Mouse (Mus musculus): ENCODE measurements at regions not wholly inside any gene's neighbourhood (a gene's known extent, or its start where the extent isn't known, plus 50 kb on each side); places are given as distances from the start of the nearest gene placed in this dataset.

DNA sequence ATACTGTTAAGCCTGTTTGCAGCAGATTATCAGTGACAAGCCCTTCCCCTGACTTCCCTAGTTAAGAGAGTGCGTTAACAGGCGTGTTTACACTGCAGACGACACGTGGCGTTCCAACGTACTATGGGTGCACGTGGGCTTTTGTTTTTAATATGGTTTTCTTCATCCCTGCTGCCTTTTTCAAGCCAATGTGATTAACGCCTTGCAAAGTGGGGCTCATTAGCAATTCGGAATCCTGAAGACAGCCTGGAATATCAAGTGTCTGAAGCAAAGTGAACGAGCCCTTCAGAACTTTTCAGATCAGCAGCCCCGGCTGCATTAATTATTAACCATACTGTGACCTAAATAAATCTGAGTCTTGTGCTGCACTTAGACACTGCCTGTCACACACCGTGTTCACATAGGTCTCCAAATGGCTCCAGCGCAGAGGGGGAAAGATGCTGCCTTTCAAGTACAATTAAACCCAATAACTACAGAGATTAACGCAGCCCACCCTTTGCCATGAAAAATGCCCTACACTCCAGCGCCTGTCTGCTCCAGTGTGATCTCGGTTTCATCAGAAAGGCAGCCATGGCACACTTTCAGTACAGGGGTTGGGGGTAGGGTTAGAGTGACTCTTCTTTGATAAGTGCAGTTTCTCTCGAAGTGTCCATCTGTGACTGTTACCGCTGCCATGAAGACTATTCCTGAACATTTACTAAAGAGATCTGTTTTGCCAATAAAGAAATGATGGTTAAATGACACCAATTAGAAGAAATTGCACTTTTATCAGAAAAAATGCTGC is 140.7 kb upstream of the Tcerg1l start:
- Histone ChIP-seq H3K4me1 (no peaks in the 10 kb centered on the region), H3K36me3 (no peaks in the 10 kb centered on the region), H3K9ac (no peak overlapping the region), H3K4me2 (peak overlapping the region; percentile 39), H3K27me3 (replicated peaks) (no peaks in the 10 kb centered on the region), H3K4me3 (replicated peaks) (peak overlapping the region; percentile 15; the same call in 1 of the 2 replicates), H3K27ac (no peak overlapping the region), H3K9me3 (no peaks in the 10 kb centered on the region)
- 37% methylated on average over 18 of the region's 18 CpGs for WGBS
- peak; percentile 53; the same call in 1 of the 2 replicates for ATAC-seq (ENCODE audit: insufficient read depth, low FRiP score, low read depth)

DNA sequence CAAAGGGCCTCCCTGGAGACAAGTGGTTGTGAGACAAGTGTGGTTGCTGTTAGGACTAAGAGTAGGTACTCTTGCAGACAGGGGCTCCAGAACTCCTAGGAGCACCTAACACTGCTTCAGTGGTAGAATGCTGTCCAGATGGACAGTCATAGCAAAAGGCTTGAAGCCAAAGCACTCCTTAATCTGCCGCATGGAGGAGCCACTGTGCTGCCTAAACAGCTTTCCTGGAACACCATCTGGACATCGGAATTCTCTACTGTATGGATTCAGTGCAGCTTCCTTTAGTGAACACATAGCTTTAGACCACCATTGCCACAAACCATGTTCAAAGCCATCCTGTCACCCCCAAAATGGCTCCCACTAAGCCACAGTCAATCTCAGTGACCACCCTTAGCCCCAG is 128.6 kb upstream of the Tcerg1l start:
- Histone ChIP-seq H3K4me2 (no peak overlapping the region), H3K4me1 (no peaks in the 10 kb centered on the region), H3K36me3 (no peaks in the 10 kb centered on the region), H3K9me3 (no peaks in the 10 kb centered on the region), H3K4me3 (replicated peaks) (no peak overlapping the region), H3K27me3 (replicated peaks) (no peaks in the 10 kb centered on the region), H3K27ac (no peak overlapping the region), H3K9ac (no peak overlapping the region)
- 90% methylated on average over 2 of the region's 2 CpGs for WGBS
- no peak for ATAC-seq (ENCODE audit: insufficient read depth, low FRiP score, low read depth)

DNA sequence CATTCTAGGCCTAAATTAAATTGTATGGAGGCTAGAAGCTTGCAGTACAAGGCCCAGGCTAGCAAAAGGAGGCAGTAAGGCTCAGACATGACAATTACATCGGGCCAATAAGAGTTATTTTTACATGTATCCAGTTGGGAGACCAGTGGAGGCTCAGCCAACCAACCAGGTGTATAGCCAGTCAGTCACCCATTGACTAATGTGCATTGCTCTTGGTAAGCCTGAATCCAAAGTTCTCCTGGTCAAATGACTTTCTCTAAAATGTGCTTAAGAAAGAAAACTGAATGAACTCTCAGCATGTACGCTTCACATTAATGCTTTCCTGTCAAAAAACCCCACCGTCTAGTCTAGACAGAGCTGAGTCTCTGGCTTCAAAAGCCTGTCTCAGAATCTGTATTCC is 127.4 kb upstream of the Tcerg1l start:
- no peaks in the 10 kb centered on the region for H3K36me3 ChIP-seq
- ATAC-seq (ENCODE audit: insufficient read depth, low FRiP score, low read depth), result no peak
- H3K9me3 ChIP-seq, result no peaks in the 10 kb centered on the region
- no peak overlapping the region for H3K4me2 ChIP-seq
- no peak overlapping the region for H3K27ac ChIP-seq
- WGBS, result 86% methylated on average over 3 of the region's 3 CpGs
- no peak overlapping the region for H3K4me3 ChIP-seq (replicated peaks)
- H3K9ac ChIP-seq, result no peak overlapping the region
- H3K27me3 ChIP-seq (replicated peaks), result no peaks in the 10 kb centered on the region
- H3K4me1 ChIP-seq, result no peaks in the 10 kb centered on the region

DNA sequence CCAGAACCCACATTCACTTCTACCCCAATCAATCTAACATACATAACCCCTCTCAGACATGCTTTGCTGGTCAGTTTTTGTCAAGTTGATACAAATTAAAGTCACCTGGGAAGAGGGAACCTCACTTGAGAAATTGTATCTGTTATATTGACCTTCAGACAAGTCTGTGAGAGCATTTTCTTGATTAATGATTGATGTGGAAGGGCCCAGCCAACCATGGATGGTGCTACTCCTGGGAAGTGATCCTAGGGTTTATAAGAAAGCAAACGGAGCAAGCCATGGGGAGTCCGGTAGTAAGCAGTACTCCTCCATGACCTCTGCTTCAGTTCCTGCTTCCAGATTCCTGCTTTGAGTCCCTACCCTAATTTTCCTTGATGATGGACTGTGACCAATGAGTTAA is 116.6 kb upstream of the Tcerg1l start:
- no peaks in the 10 kb centered on the region for H3K9me3 ChIP-seq
- H3K4me2 ChIP-seq, result no peak overlapping the region
- H3K4me1 ChIP-seq, result no peaks in the 10 kb centered on the region
- no peaks in the 10 kb centered on the region for H3K36me3 ChIP-seq
- 79% methylated on average over 2 of the region's 2 CpGs for WGBS
- H3K9ac ChIP-seq, result no peak overlapping the region
- ATAC-seq (ENCODE audit: insufficient read depth, low FRiP score, low read depth), result no peak
- H3K4me3 ChIP-seq (replicated peaks), result no peak overlapping the region
- no peaks in the 10 kb centered on the region for H3K27me3 ChIP-seq (replicated peaks)
- H3K27ac ChIP-seq, result no peak overlapping the region

DNA sequence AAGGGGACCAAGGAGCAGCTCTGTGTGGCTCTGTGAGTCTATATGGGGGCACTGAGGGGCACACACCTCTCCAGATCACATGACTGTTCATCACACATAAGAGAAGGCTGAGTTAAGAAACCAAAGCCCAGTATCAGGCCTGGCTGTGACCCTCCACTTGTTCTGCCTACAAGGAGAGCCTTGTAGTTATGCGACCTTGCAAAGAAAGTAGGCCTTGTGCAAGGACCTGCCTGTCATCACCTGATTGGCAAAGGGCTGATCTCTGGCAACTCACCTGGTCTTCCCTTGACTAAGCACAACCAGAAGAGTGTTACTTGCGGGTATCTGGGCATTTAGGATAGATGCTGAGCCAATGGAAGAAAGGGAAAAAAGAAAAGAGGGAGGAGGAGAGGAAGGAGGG is 107.7 kb upstream of the Tcerg1l start:
- WGBS, result 70% methylated on average over 2 of the region's 2 CpGs
- ATAC-seq (ENCODE audit: insufficient read depth, low FRiP score, low read depth), result no peak
- Histone ChIP-seq H3K27ac (no peak overlapping the region), H3K9me3 (no peaks in the 10 kb centered on the region), H3K36me3 (no peaks in the 10 kb centered on the region), H3K4me3 (replicated peaks) (no peak overlapping the region), H3K27me3 (replicated peaks) (no peaks in the 10 kb centered on the region), H3K4me2 (no peak overlapping the region), H3K9ac (no peak overlapping the region), H3K4me1 (no peaks in the 10 kb centered on the region)

DNA sequence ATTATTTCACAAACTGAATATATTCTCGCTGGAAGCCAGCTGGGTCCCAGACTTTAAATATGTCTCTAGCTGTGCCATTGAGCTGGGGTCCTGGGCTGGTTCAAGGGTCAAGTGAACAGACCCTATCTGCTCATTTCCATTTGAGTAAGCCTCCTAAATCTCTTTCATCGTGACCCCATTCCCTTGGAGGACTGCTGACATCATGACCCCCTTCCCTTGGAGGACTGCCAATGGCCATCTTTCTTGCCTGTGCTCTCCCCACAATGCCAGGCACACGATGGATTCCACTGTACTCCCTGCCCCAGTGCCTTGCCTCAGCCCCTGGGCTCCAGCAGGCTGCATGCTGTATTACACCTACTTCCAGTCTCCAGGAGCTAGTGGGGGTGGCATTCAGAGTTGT is 106.5 kb upstream of the Tcerg1l start:
- Histone ChIP-seq H3K36me3 (no peaks in the 10 kb centered on the region), H3K4me2 (no peak overlapping the region), H3K4me3 (replicated peaks) (no peak overlapping the region), H3K27ac (no peak overlapping the region), H3K9ac (no peak overlapping the region), H3K27me3 (replicated peaks) (no peaks in the 10 kb centered on the region), H3K9me3 (no peaks in the 10 kb centered on the region), H3K4me1 (no peaks in the 10 kb centered on the region)
- WGBS, result 54% methylated on average over 3 of the region's 3 CpGs
- ATAC-seq (ENCODE audit: insufficient read depth, low FRiP score, low read depth), result no peak

DNA sequence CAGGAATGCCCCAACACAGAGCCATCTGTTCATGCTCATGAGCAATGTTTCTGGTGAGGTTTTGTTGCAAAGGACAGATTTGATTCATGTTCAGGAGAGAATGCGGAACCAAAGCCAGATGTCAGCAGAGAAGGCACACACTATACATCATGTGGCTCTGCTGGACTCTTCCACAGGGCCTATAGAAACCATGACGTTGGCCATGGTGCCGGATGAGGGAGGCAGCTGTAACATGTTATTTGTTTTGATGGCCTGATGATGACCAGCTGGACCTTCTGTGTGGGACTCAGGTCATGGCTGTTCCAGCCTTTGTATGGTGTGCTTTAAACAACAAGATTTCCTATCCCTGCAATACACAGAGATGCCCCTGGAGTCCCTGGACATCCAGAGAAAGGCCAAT is 105.5 kb upstream of the Tcerg1l start:
- Histone ChIP-seq H3K36me3 (no peaks in the 10 kb centered on the region), H3K4me1 (no peaks in the 10 kb centered on the region), H3K9me3 (no peaks in the 10 kb centered on the region), H3K4me3 (replicated peaks) (no peak overlapping the region), H3K9ac (no peak overlapping the region), H3K27ac (0 out of 2 replicates have a peak overlapping the region, but pooled peaks have one; percentile 2), H3K4me2 (no peak overlapping the region), H3K27me3 (replicated peaks) (no peaks in the 10 kb centered on the region)
- ATAC-seq (ENCODE audit: insufficient read depth, low FRiP score, low read depth), result 0 out of 2 replicates have a peak, but pooled peaks have one; percentile 35
- 49% methylated on average over 3 of the region's 3 CpGs for WGBS

DNA sequence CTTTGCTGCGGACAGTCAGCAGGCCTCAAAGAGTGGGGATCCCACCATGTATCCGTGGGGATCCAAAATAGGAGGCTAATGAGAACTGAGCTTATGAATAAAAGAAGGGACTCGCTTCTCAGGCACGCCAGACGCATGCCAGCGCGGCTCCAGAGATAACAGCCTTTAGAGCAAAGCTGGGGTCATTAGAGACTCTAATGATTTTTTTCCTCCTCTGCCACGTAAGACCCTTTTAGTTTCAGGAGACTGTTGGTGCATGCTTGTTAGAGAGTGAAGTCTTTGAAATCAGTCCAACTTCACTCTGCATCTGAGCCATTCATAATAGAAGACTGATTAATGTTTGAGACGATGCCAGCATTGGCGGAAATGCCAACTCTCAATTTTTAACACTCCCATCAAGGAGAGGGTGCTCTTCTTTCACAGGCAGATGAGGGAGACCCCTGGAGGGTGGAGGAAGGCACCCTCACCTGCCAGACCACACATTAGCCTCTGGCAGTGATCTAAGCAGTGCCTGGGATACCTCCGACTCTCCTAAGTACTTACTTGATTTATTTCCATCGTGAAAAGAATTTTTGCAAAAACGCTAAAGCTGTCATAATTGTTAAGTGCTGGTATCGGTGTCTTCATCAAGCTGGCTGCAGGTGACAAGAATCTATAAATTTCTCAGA is 104.0 kb upstream of the Tcerg1l start:
- Histone ChIP-seq H3K9me3 (no peaks in the 10 kb centered on the region), H3K36me3 (no peaks in the 10 kb centered on the region), H3K27me3 (replicated peaks) (no peaks in the 10 kb centered on the region), H3K9ac (no peak overlapping the region), H3K4me1 (no peaks in the 10 kb centered on the region), H3K4me3 (replicated peaks) (no peak overlapping the region), H3K4me2 (no peak overlapping the region), H3K27ac (no peak overlapping the region)
- WGBS, result 68% methylated on average over 14 of the region's 14 CpGs
- no peak for ATAC-seq (ENCODE audit: insufficient read depth, low FRiP score, low read depth)

DNA sequence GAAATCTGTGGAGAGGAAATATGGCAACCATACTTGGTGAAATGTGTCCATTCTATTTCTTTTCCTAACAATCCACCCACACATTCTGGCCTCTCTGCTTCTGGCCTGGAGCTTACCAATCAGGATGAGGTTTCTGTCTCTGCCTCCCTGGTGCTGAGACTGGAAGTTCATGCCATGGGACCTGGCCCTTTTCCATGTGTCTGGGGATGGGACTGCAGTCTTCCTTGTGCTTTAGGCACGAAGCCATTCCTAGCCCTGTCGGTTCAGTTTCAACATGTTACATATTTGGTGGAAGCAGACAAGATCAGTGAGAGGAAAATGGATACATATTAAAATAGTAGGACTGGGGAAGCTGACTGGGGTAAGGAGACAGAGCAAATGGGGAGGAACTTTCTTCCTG is 100.2 kb upstream of the Tcerg1l start:
- no peak for ATAC-seq (ENCODE audit: insufficient read depth, low FRiP score, low read depth)
- 58% methylated on average over 2 of the region's 2 CpGs for WGBS

DNA sequence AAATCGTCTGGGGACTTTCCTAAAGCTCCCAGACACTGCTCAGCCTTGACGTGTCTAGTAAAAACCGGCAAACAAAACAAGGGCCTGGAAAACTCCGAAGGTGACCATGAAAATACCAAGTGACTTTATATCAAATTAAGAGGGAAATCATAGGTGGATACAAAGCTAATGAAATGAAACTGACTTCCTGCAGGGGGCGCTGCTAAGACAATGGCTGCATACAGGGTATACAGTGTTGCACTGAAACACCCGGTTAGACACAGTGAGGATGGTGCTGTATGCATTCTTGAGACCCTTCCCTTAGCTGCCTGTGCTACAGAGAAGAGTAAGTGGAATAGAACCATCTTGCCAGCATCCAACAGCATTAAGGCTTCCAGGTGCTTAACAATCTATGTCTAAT is 99.7 kb upstream of the Tcerg1l start:
- ATAC-seq (ENCODE audit: insufficient read depth, low FRiP score, low read depth), result no peak
- no peak overlapping the region for H3K4me3 ChIP-seq (replicated peaks)
- 54% methylated on average over 6 of the region's 6 CpGs for WGBS

More for the DNA sequence above, 100.2 kb upstream of the Tcerg1l start:
- no peaks in the 10 kb centered on the region for H3K4me1 ChIP-seq
- no peak overlapping the region for H3K9ac ChIP-seq
- no peak overlapping the region for H3K27ac ChIP-seq
- no peak overlapping the region for H3K4me2 ChIP-seq
- no peak overlapping the region for H3K4me3 ChIP-seq (replicated peaks)
- no peaks in the 10 kb centered on the region for H3K9me3 ChIP-seq
- no peaks in the 10 kb centered on the region for H3K36me3 ChIP-seq
- H3K27me3 ChIP-seq (replicated peaks), result no peaks in the 10 kb centered on the region

DNA sequence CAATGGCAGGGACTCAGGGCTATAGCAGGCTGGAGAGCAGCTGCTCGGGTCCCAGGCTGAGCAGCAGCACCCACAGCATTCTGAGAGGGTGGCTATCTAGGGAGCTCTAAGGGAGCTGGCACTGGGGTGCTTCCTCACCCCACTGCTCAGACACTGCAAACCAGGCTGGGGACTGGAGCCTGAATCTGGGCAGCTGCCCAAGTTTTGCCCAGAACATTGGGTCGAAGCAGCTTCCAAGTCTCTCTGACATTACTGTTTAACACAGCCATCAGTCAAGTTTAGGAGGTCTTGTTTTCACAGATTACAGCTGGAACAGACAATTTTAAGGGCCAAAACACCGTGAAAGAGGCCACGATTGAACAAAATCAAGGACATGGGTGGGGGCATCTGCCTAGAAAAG is 96.1 kb upstream of the Tcerg1l start:
- H3K9me3 ChIP-seq, result no peaks in the 10 kb centered on the region
- no peak overlapping the region for H3K4me2 ChIP-seq
- no peak overlapping the region for H3K4me3 ChIP-seq (replicated peaks)
- WGBS, result 59% methylated on average over 4 of the region's 4 CpGs
- H3K27ac ChIP-seq, result no peak overlapping the region
- no peaks in the 10 kb centered on the region for H3K4me1 ChIP-seq
- H3K9ac ChIP-seq, result no peak overlapping the region
- H3K27me3 ChIP-seq (replicated peaks), result no peaks in the 10 kb centered on the region
- no peak for ATAC-seq (ENCODE audit: insufficient read depth, low FRiP score, low read depth)
- H3K36me3 ChIP-seq, result no peaks in the 10 kb centered on the region

More for the DNA sequence above, 99.7 kb upstream of the Tcerg1l start:
- Histone ChIP-seq H3K36me3 (no peaks in the 10 kb centered on the region), H3K9me3 (no peaks in the 10 kb centered on the region), H3K27ac (no peak overlapping the region), H3K4me1 (no peaks in the 10 kb centered on the region), H3K4me2 (no peak overlapping the region), H3K9ac (no peak overlapping the region), H3K27me3 (replicated peaks) (no peaks in the 10 kb centered on the region)

DNA sequence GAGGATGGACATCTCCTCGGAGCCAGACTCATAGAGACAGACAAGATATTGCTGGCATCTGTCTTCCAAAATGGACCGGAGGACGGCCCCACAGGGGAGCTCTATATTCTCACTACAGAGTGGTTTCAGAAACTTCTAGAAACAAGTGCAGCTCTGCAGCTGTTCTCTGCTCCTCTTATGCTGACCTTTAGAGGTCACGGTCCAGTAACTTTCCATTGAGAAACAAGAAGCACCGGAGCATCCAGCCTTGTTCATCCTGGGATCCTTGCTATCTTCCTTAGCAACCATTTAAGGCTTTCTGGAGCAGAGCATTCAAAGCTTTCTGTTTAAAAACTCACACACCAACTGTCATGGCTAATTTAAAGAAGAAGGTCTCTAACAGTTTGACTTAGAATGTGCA is 94.7 kb upstream of the Tcerg1l start:
- no peaks in the 10 kb centered on the region for H3K36me3 ChIP-seq
- no peak overlapping the region for H3K4me3 ChIP-seq (replicated peaks)
- H3K9me3 ChIP-seq, result no peaks in the 10 kb centered on the region
- ATAC-seq (ENCODE audit: insufficient read depth, low FRiP score, low read depth), result no peak
- 86% methylated on average over 5 of the region's 5 CpGs for WGBS
- no peak overlapping the region for H3K4me2 ChIP-seq
- H3K27ac ChIP-seq, result no peak overlapping the region
- no peaks in the 10 kb centered on the region for H3K4me1 ChIP-seq
- no peaks in the 10 kb centered on the region for H3K27me3 ChIP-seq (replicated peaks)
- H3K9ac ChIP-seq, result no peak overlapping the region
